Mouse (Mus musculus) ES-E14 (cell line): ENCODE data around the gene Fam171a2.

Experiments used
- CHD2 ChIP-seq: IDR thresholded peaks from 2 replicates; pipeline ENCODE4 v1.6.1; 2014; ENCODE audit warnings: mild to moderate bottlenecking, low read depth, low read length, inconsistent platforms
- HCFC1 ChIP-seq: IDR thresholded peaks from 2 replicates; pipeline ENCODE4 v1.6.1; 2012; ENCODE audit warnings: low read length, inconsistent platforms, borderline replicate concordance; ENCODE audit not compliant: insufficient read depth
- ZC3H11A ChIP-seq: IDR thresholded peaks from 2 replicates; pipeline ENCODE4 v1.6.1; 2012; ENCODE audit warnings: low read depth, mild to moderate bottlenecking, inconsistent platforms, low read length, borderline replicate concordance

GRCm38 (mm10) chr11:102398007-102398825 lies 49.3 kb downstream of the Fam171a2 start:
- TF ChIP-seq HCFC1 (no peak), CHD2 (no peak), ZC3H11A (no peak)
